Mouse (Mus musculus) erythroblast, embryonic 14.5 days (primary cell): ENCODE results near the gene Tspoap1. TPM values are rescaled to one million over a fixed set of nuclear protein-coding genes. Genes with fewer than 3 reads are reported as not detected.
A peak's percentile ranks its signal among the peaks of the same experiment; 100 is the strongest.

Experiments used
- H3K27me3 ChIP-seq: 2 replicates; pipeline ENCODE4 v1.6.1; 2012; ENCODE audit warnings: inconsistent platforms; ENCODE audit not compliant: control insufficient read depth
- H3K36me3 ChIP-seq: 2 replicates; pipeline ENCODE4 v1.6.1; 2012; ENCODE audit warnings: mild to moderate bottlenecking, inconsistent platforms; ENCODE audit not compliant: control insufficient read depth
- H3K4me1 ChIP-seq: 2 replicates; pipeline ENCODE4 v1.6.1; 2012; ENCODE audit warnings: inconsistent platforms; ENCODE audit not compliant: control insufficient read depth
- H3K4me3 ChIP-seq: replicated peaks from 2 replicates; pipeline ENCODE3; 2012; ENCODE audit warnings: moderate library complexity, mild to moderate bottlenecking, inconsistent platforms
- H3K9me3 ChIP-seq: 2 replicates; pipeline ENCODE4 v1.6.1; 2012; ENCODE audit warnings: low read length, inconsistent platforms, mixed read lengths; ENCODE audit not compliant: control insufficient read depth
- GATA1 ChIP-seq: IDR thresholded peaks from 2 replicates; pipeline ENCODE4 v1.6.1; 2012; ENCODE audit warnings: low read length, inconsistent platforms, mixed read lengths
- TAL1 ChIP-seq: IDR thresholded peaks from 3 replicates; pipeline ENCODE4 v1.6.1; 2012; ENCODE audit warnings: low read length, inconsistent platforms, mixed read lengths
- polyA plus RNA-seq: library from polyadenylated mRNA; stranded (reverse); fragments of >175 nt; gene quantifications from 2 replicates; pipeline ENCODE4 v1.2.3, GENCODE M21; 2012

Tspoap1 gene
- polyA plus RNA-seq, 1 experiment, result 0.71 TPM

GRCm38 (mm10) chr11:87762702-87763385 is 2.5 kb downstream of the Tspoap1 start:
- no peak for TF ChIP-seq GATA1
- no peak for TF ChIP-seq TAL1
- peaks cover 9% of the 10 kb centered on the region for H3K36me3 ChIP-seq
- no peak overlapping the region for H3K4me3 ChIP-seq
- peaks cover 14% of the 10 kb centered on the region for H3K9me3 ChIP-seq
- peaks cover 74% of the 10 kb centered on the region for H3K27me3 ChIP-seq
- peaks cover 47% of the 10 kb centered on the region for H3K4me1 ChIP-seq

DNA sequence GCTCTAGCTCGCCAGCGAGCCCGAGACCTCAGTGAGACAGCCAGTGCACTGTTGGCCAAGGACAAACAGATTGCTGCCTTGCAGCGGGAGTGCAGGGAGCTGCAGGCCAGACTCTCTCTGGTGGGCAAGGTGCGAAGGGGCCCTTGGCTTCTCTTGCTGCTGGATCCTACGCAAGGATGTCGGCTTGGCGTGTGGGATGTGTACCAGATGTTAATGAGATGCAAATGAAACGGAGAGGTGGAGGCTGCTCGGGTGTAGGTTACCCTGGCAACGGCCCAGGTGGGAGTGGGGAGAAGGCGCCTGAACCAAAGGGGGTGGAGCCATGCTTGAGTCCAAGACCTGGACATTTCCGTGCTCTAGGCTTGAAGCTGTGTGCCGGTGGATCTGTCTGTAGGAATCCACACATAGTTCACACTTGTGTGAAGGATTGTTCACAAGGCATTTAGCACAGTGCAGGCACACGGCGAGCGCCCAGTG is 3.2 kb downstream of the Tspoap1 start:
- H3K27me3 ChIP-seq, result peaks cover 75% of the 10 kb centered on the region
- peaks cover 2% of the 10 kb centered on the region for H3K36me3 ChIP-seq

GRCm38 (mm10) chr11:87763988-87764876 is 3.9 kb downstream of the Tspoap1 start:
- H3K4me3 ChIP-seq, result no peak overlapping the region
- TF ChIP-seq GATA1 (no peak), TAL1 (no peak)
- H3K4me1 ChIP-seq, result peaks cover 34% of the 10 kb centered on the region
- H3K27me3 ChIP-seq, result peaks cover 75% of the 10 kb centered on the region
- H3K9me3 ChIP-seq, result peaks cover 14% of the 10 kb centered on the region
- no peaks in the 10 kb centered on the region for H3K36me3 ChIP-seq

More for the DNA sequence above, 3.2 kb downstream of the Tspoap1 start:
- H3K9me3 ChIP-seq, result peaks cover 14% of the 10 kb centered on the region
- H3K4me3 ChIP-seq, result no peak overlapping the region
- H3K4me1 ChIP-seq, result peaks cover 40% of the 10 kb centered on the region
- TF ChIP-seq GATA1 (no peak), TAL1 (no peak)

- no peak for TF ChIP-seq GATA1
- no peak for TF ChIP-seq TAL1
- Histone ChIP-seq H3K9me3 (peaks cover 9% of the 10 kb centered on the region), H3K36me3 (no peaks in the 10 kb centered on the region), H3K27me3 (peaks cover 38% of the 10 kb centered on the region), H3K4me3 (no peak overlapping the region), H3K4me1 (peaks cover 8% of the 10 kb centered on the region)
These were observed 8.4 kb downstream of the Tspoap1 start for GRCm38 (mm10) chr11:87768745-87769144.

DNA sequence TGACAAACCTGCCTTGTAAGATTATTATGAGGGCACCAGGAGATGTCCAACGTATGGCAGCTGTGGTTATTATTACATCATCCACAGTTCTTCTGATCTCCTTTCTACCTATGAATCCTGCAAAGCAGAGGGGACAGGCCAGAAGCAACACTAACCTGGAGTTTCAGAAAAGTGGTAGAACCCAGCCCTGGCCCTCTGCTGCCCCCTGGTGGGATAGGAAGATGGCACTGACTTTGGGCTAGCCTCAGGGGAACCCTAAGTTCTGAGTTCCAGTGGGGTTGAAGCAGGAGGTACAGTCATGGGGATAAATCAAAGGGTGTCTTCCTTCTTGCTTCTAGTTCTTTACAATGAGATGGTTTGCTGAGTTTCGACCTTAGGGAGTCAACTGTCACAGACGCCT is 10.6 kb downstream of the Tspoap1 start:
- Histone ChIP-seq H3K36me3 (no peaks in the 10 kb centered on the region), H3K27me3 (peaks cover 16% of the 10 kb centered on the region), H3K4me3 (no peak overlapping the region), H3K4me1 (no peaks in the 10 kb centered on the region; the same call in 1 of the 2 replicates), H3K9me3 (no peaks in the 10 kb centered on the region)
- TF ChIP-seq TAL1 (no peak), GATA1 (no peak)

GRCm38 (mm10) chr11:87772354-87772753 is 12.0 kb downstream of the Tspoap1 start:
- Histone ChIP-seq H3K4me3 (no peak overlapping the region), H3K9me3 (no peaks in the 10 kb centered on the region), H3K4me1 (no peaks in the 10 kb centered on the region), H3K36me3 (no peaks in the 10 kb centered on the region), H3K27me3 (peaks cover 5% of the 10 kb centered on the region)
- no peak for TF ChIP-seq TAL1
- TF ChIP-seq GATA1, result no peak

DNA sequence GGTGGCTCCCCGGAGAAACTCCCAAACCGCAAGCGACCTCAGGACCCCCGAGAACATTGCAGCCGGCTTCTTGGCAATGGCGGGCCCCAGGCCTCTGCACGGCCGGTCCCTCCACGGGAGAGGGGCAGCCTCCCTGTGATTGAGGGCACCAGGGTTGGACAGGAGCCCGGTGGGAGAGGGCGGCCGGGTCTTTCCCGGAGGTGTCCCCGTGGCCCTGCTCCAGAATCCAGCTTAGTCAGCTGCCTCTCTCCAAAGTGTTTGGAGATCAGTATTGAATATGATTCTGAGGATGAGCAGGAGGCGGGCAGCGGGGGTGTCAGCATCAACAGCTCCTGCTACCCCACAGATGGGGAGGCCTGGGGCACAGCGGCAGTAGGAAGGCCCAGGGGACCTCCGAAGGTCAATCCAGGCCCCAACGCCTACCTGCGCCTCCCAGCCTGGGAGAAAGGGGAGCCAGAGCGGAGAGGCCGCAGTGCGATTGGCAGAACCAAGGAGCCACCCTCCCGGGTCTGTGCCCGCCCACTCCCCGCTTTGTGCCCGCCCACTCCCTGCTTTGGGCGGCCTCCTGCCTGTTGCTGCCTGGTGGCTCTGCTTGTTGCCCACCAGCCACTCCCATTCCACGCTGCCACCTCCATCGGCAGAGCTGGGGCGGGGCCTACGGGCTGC is 17.9 kb downstream of the Tspoap1 start:
- Histone ChIP-seq H3K27me3 (peaks cover 19% of the 10 kb centered on the region), H3K36me3 (no peaks in the 10 kb centered on the region), H3K4me3 (peak overlapping the region; percentile 38), H3K4me1 (peaks cover 14% of the 10 kb centered on the region), H3K9me3 (no peaks in the 10 kb centered on the region)
- no peak for TF ChIP-seq GATA1
- no peak for TF ChIP-seq TAL1

GRCm38 (mm10) chr11:87778915-87779314 is 18.6 kb downstream of the Tspoap1 start:
- Histone ChIP-seq H3K4me3 (no peak overlapping the region), H3K4me1 (peaks cover 17% of the 10 kb centered on the region), H3K36me3 (no peaks in the 10 kb centered on the region), H3K27me3 (peaks cover 19% of the 10 kb centered on the region), H3K9me3 (no peaks in the 10 kb centered on the region)
- no peak for TF ChIP-seq GATA1
- TF ChIP-seq TAL1, result no peak
